Mouse (Mus musculus) lung, adult 18-20 months (tissue): ENCODE data around the gene H2afy.

Source experiments
- DNase-seq, 2 experiments: peaks; one replicate each; pipeline ENCODE4 v3.0.0; 2022; ENCODE audit warnings: mixed read lengths in 2 of 2

Gene H2afy

GRCm38 (mm10) chr13:56110694-56111531, 25.2 kb downstream of the H2afy start:
- DNase-seq = no peak

GRCm38 (mm10) chr13:56109703-56110102, 26.5 kb downstream of the H2afy start:
- no peak for DNase-seq

- no peak for DNase-seq
Measured at GRCm38 (mm10) chr13:56108849-56109519, 27.2 kb downstream of the H2afy start.

- DNase-seq = no peak
Measured at GRCm38 (mm10) chr13:56104971-56105391, 31.2 kb downstream of the H2afy start.

GRCm38 (mm10) chr13:56103796-56104746, 32.1 kb downstream of the H2afy start:
- no peak for DNase-seq

- DNase-seq = no peak
Measured at GRCm38 (mm10) chr13:56102160-56102559, 34.0 kb downstream of the H2afy start.

- no peak for DNase-seq
Measured at GRCm38 (mm10) chr13:56095601-56096195, 40.5 kb downstream of the H2afy start.

GRCm38 (mm10) chr13:56094544-56094943, 41.6 kb downstream of the H2afy start:
- no peak for DNase-seq

- no peak for DNase-seq
Measured at GRCm38 (mm10) chr13:56093680-56094079, 42.5 kb downstream of the H2afy start.

- DNase-seq = peak in 1 of 2 experiments; percentile 45
Measured at GRCm38 (mm10) chr13:56092606-56093005, 43.6 kb downstream of the H2afy start.

- no peak for DNase-seq
Measured at GRCm38 (mm10) chr13:56090597-56090996, 45.6 kb downstream of the H2afy start.

- no peak for DNase-seq
Measured at GRCm38 (mm10) chr13:56088602-56089001, 47.6 kb downstream of the H2afy start.

GRCm38 (mm10) chr13:56087936-56088335, 48.2 kb downstream of the H2afy start:
- no peak for DNase-seq

- peak; percentile 66 to 81 for DNase-seq
Measured at GRCm38 (mm10) chr13:56084146-56084905, 51.8 kb downstream of the H2afy start.

GRCm38 (mm10) chr13:56081656-56082055, 54.5 kb downstream of the H2afy start:
- peak; percentile 36 to 62 for DNase-seq

- DNase-seq = no peak
Measured at GRCm38 (mm10) chr13:56079616-56080015, 56.5 kb downstream of the H2afy start.

GRCm38 (mm10) chr13:56078724-56079262, 57.4 kb downstream of the H2afy start:
- DNase-seq = no peak

GRCm38 (mm10) chr13:56075930-56076329, 60.2 kb downstream of the H2afy start:
- no peak for DNase-seq

- no peak for DNase-seq
Measured at GRCm38 (mm10) chr13:56073186-56073585, 63.0 kb downstream of the H2afy start.

- no peak for DNase-seq
Measured at GRCm38 (mm10) chr13:56072268-56072607, 63.9 kb downstream of the H2afy start.

- DNase-seq = no peak
Measured at GRCm38 (mm10) chr13:56071586-56072267, 64.4 kb downstream of the H2afy start.
